Mouse (Mus musculus) MEL (cell line): ENCODE data around the gene Rsph3a. TPM values are rescaled to one million over a fixed set of nuclear protein-coding genes. Genes with fewer than 3 reads are reported as not detected.
"Not testable (repeated sequence)": the region's sequence is repeated elsewhere in the genome, so short reads cannot be mapped to it uniquely, and the experiment has no call there.

ENCODE experiments used
- DNase-seq: peaks from one replicate; pipeline ENCODE4 v3.0.0; 2011; ENCODE audit warnings: low read depth, low spot score
- H3K27ac ChIP-seq: 2 replicates; pipeline ENCODE4 v1.5.1; 2012; ENCODE audit warnings: low read depth, mild to moderate bottlenecking, control low read depth, low read length, moderate library complexity; ENCODE audit not compliant: control insufficient read depth
- H3K27me3 ChIP-seq, 2 experiments: fragments of 150-350 bp in 1 of 2; sonication (generic) in 1 of 2; 2 replicates each; pipeline ENCODE4 v1.6.1; 2012; ENCODE audit warnings: low read length in 2 of 2, mild to moderate bottlenecking in 2 of 2, improper control_type of control experiment in 1 of 2, moderate library complexity in 1 of 2; ENCODE audit not compliant: insufficient read depth in 2 of 2, control insufficient read depth in 1 of 2
- H3K36me3 ChIP-seq, 2 experiments: 2 replicates each; pipeline ENCODE4 v1.6.1; 2012 to 2014; ENCODE audit warnings: low read length in 2 of 2, improper control_type of control experiment in 1 of 2, inconsistent platforms in 1 of 2, mild to moderate bottlenecking in 1 of 2; ENCODE audit not compliant: insufficient read depth in 2 of 2, control insufficient read depth in 1 of 2
- H3K4me1 ChIP-seq, 2 experiments: fragments of 150-350 bp in 1 of 2; sonication (generic) in 1 of 2; 2 replicates each; pipeline ENCODE4 v1.6.1; 2012; ENCODE audit warnings: low read length in 2 of 2, improper control_type of control experiment in 1 of 2, mild to moderate bottlenecking in 1 of 2; ENCODE audit not compliant: insufficient read depth in 2 of 2, control insufficient read depth in 1 of 2
- H3K4me3 ChIP-seq, 2 experiments: fragments of 150-350 bp in 1 of 2; sonication (generic) in 1 of 2; 2 replicates each; pipeline ENCODE4 v1.5.1; 2012; ENCODE audit warnings: low read depth in 2 of 2, low read length in 2 of 2, mild to moderate bottlenecking in 2 of 2, moderate library complexity in 2 of 2, control low read depth in 1 of 2, improper control_type of control experiment in 1 of 2; ENCODE audit not compliant: control insufficient read depth in 1 of 2, insufficient read depth in 1 of 2
- H3K79me2 ChIP-seq: 2 replicates; pipeline ENCODE4 v1.6.1; 2012; ENCODE audit warnings: mild to moderate bottlenecking, low read length, moderate library complexity; ENCODE audit not compliant: control insufficient read depth, poor library complexity, insufficient read depth
- H3K9ac ChIP-seq: 2 replicates; pipeline ENCODE4 v1.6.1; 2012; ENCODE audit warnings: low read depth, mild to moderate bottlenecking, control low read depth, low read length, moderate library complexity; ENCODE audit not compliant: control insufficient read depth, poor library complexity, severe bottlenecking
- H3K9me3 ChIP-seq: fragments of 150-350 bp; sonication (generic); replicated peaks from 2 replicates; pipeline ENCODE4 v1.6.1; 2012; ENCODE audit warnings: mild to moderate bottlenecking, low read length, improper control_type of control experiment, moderate library complexity; ENCODE audit not compliant: insufficient read depth
- CTCF ChIP-seq, 3 experiments: IDR thresholded peaks in 2 of 3; conservative IDR thresholded peaks in 1 of 3; 2 replicates each; pipeline ENCODE4 v1.5.1; 2011 to 2012; ENCODE audit warnings: low read length in 3 of 3, low read depth in 2 of 3, mild to moderate bottlenecking in 2 of 3, improper control_type of control experiment in 1 of 3, inconsistent platforms in 1 of 3, mixed read lengths in 1 of 3, moderate library complexity in 1 of 3; ENCODE audit not compliant: control insufficient read depth in 1 of 3, insufficient read depth in 1 of 3, poor library complexity in 1 of 3, severe bottlenecking in 1 of 3
- JUND ChIP-seq: IDR thresholded peaks from 2 replicates; pipeline ENCODE4 v1.6.1; 2011; ENCODE audit warnings: low read depth, mild to moderate bottlenecking, improper control_type of control experiment, low read length
- MYC ChIP-seq: IDR thresholded peaks from 2 replicates; pipeline ENCODE4 v1.6.1; 2011; ENCODE audit warnings: low read depth, mild to moderate bottlenecking, low read length, improper control_type of control experiment, moderate library complexity
- RAD21 ChIP-seq: IDR thresholded peaks from 2 replicates; pipeline ENCODE4 v1.6.1; 2011; ENCODE audit warnings: mild to moderate bottlenecking, low read depth, low read length, improper control_type of control experiment
- SMC3 ChIP-seq: IDR thresholded peaks from 2 replicates; pipeline ENCODE4 v1.6.1; 2011; ENCODE audit warnings: low read depth, low read length, improper control_type of control experiment
- polyA plus RNA-seq, 2 experiments: library from polyadenylated mRNA; stranded (reverse) in 1 of 2; unstranded in 1 of 2; fragments of >175 nt in 1 of 2; fragments of >200 nt in 1 of 2; gene quantifications; 2 replicates each; pipeline versions ENCODE4 v1.2.1 to v1.2.4; 2012; ENCODE audit warnings: low replicate concordance in 2 of 2, low read depth in 1 of 2; ENCODE audit not compliant: insufficient read length in 2 of 2, insufficient read depth in 1 of 2, missing spikeins in 1 of 2
- total RNA-seq: library from RNA; depleted of rRNA; stranded (reverse); fragments of 300-350 nt; gene quantifications from 2 replicates; pipeline ENCODE4 v1.2.3, GENCODE M21; 2012

The Rsph3a gene
- total and polyA plus RNA-seq, 3 experiments: 18.7 to 37.4 TPM; not detected in 1

DNA sequence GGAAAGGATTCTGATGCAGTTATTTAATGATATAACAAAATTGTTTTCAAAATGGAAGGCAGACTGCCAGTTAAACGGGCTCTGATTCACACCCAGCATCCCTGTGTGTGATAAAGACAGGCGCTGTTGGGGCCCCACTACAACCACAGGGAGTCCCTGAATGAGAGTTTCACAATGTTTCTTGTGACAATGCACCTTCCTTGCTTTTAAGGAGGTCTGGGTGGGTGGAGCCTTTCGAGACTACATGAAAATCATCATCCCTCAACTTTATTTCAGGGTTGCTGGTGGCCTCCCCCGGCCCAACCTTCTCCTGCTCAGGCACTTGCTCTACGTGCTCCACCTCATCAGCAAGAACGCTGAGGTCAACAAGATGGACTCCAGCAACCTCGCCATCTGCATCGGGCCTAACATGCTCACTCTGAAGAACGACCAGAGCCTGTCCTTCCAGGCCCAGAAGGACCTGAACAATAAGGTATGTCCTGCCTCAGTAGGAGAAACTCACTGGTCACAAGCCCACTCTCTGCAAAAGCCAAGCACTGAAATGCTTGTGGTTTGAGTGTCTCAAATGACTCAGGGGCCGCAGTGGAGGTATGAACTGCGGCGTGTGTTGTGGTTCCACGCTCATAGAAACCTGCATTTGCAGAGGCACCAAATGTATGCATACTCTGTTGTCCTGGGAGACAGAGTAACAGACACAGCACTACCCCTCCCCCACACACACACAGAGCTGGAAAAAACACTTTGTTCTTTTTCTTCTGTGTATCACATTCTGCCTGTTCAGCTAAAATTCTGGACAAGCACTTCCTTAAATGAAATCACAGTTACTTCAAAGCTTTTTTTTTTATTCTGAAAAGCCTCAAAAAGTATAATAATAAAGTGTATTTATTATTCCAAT lies 14.1 kb upstream of the Rsph3a start:
- Histone ChIP-seq H3K79me2 (no peaks in the 10 kb centered on the region), H3K9ac (no peak overlapping the region)
- TF ChIP-seq MYC (no peak), SMC3 (no peak)
- TF ChIP-seq, all 39 proteins: peak for 0
- Histone ChIP-seq H3K27me3 (no peaks in the 10 kb centered on the region), H3K27ac (no peak overlapping the region), H3K9me3 (no peaks in the 10 kb centered on the region), H3K4me3 (no peak overlapping the region), H3K4me1 (peaks cover 9 to 16% of the 10 kb centered on the region in 2 experiments), H3K36me3 (peaks cover 1 to 19% of the 10 kb centered on the region in 2 experiments; a peak in 3 of 4 replicates)
- DNase-seq: no peak

DNA sequence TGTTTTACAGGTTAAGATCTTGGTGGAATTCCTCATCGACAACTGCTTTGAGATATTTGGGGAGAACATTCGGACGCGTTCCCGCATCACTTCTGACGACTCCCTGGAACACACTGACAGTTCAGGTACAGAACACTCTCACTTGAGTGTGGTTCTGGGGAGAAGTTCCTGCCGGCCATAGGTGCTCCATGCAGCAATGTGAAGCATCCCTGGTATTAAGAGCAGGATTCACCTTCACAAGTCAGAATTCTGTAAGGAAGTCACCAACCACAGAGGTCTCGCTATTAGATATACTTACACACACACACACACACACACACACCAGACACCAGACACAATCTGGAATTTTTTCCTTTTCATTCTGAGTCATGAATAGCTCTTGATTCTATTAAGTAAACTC lies 13.3 kb upstream of the Rsph3a start:
- H3K79me2 ChIP-seq, H3K27me3 ChIP-seq, H3K27ac ChIP-seq, H3K9me3 ChIP-seq, H3K9ac ChIP-seq, H3K4me3 ChIP-seq, DNase-seq: not testable (repeated sequence)
- peaks cover 4 to 13% of the 10 kb centered on the region in 2 experiments for H3K4me1 ChIP-seq
- peaks cover 1 to 13% of the 10 kb centered on the region in 2 experiments; a peak in 3 of 4 replicates for H3K36me3 ChIP-seq

GRCm38 (mm10) chr17:7939640-7940039 lies 5.8 kb upstream of the Rsph3a start:
- Histone ChIP-seq H3K4me1 (no peaks in the 10 kb centered on the region), H3K9ac (no peak overlapping the region), H3K36me3 (peaks cover 0 to 2% of the 10 kb centered on the region in 2 experiments; a peak in 1 of 4 replicates), H3K9me3 (no peaks in the 10 kb centered on the region), H3K4me3 (no peak overlapping the region), H3K27ac (no peak overlapping the region), H3K79me2 (no peaks in the 10 kb centered on the region), H3K27me3 (no peaks in the 10 kb centered on the region)
- DNase-seq: peak; percentile 68
- TF ChIP-seq JUND: no peak
- peak; percentile 62 for TF ChIP-seq SMC3
- peak in 2 of 3 experiments; percentile 32 to 57; a peak in 4 of 6 replicates for TF ChIP-seq CTCF (IDR thresholded peaks at IDR 0.05 in 2 of 3, conservative IDR thresholded peaks at IDR 0.05 in 1 of 3; ENCODE audit: control insufficient read depth in 1 of 3, insufficient read depth in 1 of 3, low read depth in 2 of 3, low read length in 3 of 3, poor library complexity in 1 of 3, severe bottlenecking in 1 of 3)
- TF ChIP-seq RAD21: peak; percentile 31

DNA sequence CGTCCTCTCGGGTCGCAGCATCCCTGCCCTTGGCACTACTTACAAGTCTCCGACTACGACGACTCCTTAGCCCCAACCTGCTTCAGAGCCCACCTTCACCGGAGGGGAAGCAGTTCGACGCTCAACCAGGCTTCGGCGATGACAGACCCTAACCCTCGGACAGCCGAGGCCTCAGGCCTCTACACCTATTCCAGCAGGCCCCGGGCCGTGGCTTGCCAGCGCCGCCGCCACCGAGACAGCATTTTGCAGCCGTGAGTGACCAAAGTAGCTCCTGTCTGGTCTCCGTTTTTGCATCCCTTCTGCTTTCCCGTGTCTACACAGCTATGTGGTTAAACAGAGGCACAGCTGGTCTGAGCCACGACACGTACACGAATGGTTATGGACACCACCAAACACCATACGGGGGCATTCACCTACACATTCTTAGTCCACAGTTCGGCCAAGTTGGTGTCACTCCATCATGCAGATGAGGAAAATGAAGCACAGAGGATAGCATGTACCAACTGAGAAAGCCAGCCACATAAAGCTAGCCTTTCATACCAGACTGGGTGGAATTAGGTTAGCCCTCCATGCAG lies 726 bp downstream of the Rsph3a start:
- not testable (repeated sequence) for H3K9me3 ChIP-seq, H3K36me3 ChIP-seq, DNase-seq, H3K4me1 ChIP-seq, H3K79me2 ChIP-seq, H3K27me3 ChIP-seq
- peak overlapping the region; percentile 66 to 88 for H3K4me3 ChIP-seq
- H3K27ac ChIP-seq: peak overlapping the region; percentile 54
- H3K9ac ChIP-seq: peak overlapping the region; percentile 92

DNA sequence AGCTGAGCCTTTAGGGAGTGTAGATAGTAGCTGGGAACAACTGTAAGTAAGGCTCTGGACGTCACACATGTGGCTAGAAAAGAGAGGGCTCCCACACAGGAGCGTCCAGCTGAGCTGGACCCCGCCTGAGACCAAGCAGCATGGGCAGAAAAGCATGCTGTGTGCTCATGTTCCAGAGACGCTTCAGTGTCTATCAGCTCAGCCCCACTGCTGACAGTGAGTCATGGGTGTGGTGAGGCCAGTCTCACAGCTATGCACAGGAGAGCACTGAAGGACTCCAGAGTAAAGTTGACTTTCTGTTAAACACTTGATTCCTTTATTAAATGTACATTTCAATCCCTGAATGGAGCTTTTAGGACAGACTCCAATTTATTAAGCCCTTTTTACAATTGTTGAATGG lies 5.9 kb downstream of the Rsph3a start:
- not testable (repeated sequence) for H3K9ac ChIP-seq, H3K9me3 ChIP-seq, H3K79me2 ChIP-seq, H3K27ac ChIP-seq, H3K36me3 ChIP-seq, H3K4me1 ChIP-seq, H3K4me3 ChIP-seq, H3K27me3 ChIP-seq, DNase-seq

GRCm38 (mm10) chr17:7957242-7957641 lies 11.8 kb downstream of the Rsph3a start:
- DNase-seq: peak; percentile 20

More at GRCm38 (mm10) chr17:7957242-7957641, 11.8 kb downstream of the Rsph3a start:
- H3K4me1 ChIP-seq, H3K9me3 ChIP-seq, H3K79me2 ChIP-seq, H3K4me3 ChIP-seq, H3K27ac ChIP-seq, H3K27me3 ChIP-seq, H3K9ac ChIP-seq, H3K36me3 ChIP-seq: not testable (repeated sequence)
